Mouse (Mus musculus) brain, embryonic 18.5 days (tissue): Measurements from ENCODE around the gene Gimap3.

Source experiments
- DNase-seq: peaks from one replicate; pipeline ENCODE4 v3.0.0-alpha.2; 2012; ENCODE audit warnings: low read depth, low spot score

Gimap3 gene

DNA sequence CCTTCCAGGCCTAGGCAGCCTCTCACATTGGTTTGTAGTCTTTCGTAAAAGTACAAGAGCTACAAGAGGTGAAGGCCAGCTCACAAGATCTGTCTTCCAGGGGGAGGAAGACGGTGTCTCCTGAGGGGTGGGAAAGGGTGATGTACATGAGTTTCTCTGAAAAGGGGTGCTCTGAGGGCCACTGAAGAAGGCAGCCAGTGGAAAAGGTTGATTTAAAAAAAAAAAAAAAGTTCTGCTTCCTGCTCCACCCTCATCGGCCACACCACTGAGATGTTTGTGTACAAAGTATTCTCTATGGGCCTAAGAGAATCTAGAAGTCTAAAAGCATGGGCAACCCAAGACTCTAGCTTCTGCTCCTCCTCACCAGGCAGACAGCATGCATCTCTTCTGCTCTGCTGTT is at the start of gene Gimap3:
TSS of gene Gimap3 (minus strand) at position 156 of the 400 bp plus-strand sequence.
- DNase-seq, result no peak

DNA sequence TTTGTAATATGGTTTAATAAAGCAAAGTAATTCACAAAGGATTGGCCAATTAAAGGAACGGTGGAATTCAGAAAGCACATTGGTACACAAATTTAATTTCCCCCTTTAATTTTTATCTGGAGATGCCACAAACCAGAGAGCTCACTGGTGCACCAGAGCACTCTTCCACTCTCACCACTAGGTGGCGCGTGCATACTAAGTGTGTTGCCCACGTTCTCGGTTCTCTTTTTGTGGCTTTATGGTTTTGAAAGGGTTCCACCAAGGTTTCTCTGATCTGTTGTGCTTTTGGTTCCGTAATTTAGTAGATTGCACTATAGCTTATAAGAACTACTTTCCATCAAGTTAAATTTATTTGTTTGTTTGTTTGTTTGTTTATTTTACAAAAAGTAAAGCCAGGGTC is 47.2 kb upstream of the Gimap3 start:
- DNase-seq, result peak; percentile 20

DNA sequence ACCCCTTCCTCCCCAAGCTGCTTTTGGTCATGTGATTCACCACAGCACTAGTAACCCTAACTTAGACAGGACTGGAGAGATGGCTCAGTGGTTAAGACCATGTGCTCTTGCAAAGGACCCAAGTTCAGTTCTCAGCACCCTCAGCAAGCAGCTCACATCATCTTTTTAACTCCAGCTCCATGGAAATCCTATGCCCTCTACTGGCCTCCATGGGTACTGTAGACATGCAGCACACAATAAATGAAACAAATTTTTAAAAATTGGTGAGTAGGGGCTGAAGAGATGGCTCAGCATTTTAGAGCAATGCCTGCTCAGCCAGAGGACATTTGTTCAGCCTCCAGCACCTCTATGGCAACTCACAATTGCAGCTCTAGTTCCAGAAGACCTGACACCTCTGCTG is 44.4 kb upstream of the Gimap3 start:
- no peak for DNase-seq

DNA sequence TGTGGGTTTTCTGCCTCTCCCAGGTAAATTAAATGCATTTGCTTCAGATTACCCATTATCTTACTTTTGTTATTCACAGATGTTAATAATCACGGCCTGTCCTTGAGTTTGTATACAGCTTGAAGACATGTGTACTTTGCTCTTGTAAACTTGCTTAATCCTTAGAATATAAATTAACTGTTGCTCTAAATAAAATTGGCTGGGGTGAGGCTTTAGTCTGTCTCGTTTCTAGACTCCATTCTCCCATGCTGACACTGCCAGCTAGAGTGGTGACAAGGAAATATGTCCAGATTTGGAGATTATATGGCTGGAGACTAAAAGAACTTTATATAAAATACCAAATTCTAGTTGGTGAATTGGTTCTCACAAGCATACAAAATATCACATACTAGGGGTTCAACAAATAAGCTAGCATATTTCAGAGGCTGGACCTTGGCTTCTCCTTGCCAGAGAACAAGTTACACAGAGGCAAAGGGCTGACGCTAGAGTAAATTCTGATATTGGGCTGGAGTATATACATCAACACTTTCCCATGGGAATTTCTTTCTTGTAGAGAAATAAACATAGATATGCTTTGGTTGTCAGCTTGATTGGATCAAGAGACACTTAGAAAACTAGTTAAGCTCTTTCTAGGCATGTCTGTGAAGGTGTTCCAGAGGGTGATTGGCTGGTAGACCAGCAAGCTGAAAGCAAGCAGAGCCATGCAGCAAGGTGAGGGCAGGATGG is 39.0 kb upstream of the Gimap3 start:
- no peak for DNase-seq

DNA sequence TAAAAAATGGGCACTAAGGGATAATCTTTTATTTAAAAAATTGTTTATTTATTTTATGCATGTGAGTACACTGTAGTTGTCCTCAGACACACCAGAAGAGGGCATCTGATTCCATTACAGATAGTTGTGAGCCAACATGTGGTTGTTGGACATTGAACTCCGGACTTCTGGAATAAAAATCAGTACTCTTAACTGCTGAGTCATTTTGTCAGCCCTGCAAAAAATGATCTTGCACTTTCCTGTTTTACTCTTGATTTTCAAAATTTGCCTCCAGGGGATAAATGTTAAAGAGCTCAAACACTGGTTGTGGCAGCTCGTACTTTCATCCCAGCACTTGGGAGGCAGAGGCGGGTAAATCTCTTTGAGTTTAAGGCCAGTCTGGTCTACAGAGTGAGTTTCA is 36.1 kb upstream of the Gimap3 start:
- no peak for DNase-seq

DNA sequence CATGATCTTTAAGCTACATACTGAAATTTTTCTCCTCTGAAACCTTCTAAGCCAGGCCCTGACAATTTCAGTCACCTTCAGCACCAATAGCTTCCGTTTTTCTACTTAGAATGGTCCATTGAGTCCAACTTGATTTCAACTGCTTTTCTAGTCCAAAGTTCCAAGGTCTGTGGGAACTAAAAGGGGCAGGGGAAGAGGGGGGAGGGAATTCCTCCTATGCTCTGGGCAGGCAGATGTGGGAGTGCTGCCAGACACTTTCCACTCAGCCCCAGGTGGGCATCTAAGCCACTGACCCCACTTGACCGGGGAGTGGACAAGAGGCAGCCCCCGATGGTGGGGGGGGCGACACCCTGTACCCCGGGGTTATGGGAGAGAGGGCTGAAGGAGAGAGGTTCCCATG is 33.7 kb upstream of the Gimap3 start:
- no peak for DNase-seq

DNA sequence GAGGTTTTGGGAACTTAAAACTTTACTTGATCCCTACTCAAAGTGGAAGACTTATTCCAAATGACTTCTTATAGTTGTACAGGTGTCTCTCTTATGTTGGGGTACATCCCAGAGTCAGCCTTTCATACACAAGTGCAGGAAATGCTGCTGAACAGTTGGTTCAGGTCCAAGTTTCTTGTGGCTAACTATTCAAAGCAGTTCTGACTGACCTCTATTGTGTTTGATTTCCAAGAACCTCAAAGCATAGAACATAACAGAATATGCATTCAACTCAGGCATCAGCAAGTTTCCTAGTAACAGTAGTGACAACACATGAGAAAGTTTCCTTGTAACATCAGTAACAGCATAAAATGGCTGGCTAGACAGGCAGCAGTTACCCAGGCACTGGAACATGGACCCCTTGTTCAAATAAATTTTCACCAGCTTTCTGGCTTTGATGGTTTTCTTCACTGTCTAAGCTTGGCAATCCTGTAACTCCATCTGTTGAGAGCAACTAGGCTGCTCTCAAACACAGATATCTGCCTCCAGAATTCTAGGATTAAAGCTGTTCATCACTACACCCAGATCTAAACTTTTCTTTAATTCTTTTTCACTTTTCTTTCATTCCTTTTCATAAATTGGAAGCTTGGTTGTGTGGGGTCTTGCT is 32.9 kb upstream of the Gimap3 start:
- DNase-seq, result no peak

DNA sequence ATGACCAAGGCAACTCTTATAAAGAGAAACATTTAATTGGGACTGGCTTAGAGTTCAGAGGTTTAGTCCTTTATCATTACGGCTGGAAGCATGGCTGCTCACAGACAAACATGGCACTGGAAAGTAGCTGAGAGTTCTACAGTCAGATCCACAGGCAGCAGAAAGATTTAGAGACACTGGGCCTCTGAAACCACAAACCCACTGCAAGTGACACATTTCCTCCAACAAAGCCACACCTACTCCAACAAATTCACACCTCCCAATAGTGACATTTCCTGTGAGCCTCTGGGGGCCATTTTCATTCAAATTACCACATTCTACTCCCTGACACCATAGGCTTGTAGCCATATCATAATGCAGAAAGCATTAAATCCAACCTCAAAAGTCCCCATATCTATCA is 31.2 kb upstream of the Gimap3 start:
- DNase-seq, result no peak

DNA sequence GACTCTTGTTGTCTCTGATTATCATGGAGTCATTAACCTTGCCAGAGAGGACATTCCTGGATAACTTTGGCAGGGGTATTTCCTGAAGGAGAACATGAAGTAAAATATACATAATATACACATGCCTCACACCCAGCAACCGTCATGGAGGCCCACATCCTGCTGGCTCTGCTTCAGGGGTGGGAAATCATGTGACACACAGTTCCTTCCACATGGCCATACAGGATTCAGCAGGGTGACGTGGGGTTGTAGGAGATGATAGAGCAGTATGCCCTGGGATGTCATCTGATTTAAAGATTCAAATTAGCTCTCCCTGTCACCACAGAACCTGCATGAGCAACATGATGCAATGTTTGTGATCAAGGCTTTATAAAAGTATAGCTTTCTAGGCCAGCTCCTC is 17.2 kb upstream of the Gimap3 start:
- no peak for DNase-seq

DNA sequence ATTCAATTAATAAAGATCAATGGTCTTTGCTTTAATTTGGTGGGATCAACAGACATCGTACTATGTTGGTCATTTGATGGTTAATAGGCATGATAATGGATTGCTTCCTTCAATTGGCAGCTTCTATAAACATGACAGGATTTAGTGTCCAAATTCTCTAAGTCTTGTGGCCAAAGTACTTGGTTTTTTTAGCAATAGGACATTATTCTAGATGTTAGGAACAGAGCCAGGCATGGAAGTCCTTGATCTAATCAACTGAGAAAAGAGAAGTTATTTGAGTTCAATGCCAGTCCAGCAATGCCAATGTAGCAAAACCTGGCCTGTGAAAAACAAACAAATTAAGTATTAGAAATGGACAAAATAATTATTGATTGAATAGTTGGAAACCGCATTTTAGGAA is 14.9 kb upstream of the Gimap3 start:
- no peak for DNase-seq

DNA sequence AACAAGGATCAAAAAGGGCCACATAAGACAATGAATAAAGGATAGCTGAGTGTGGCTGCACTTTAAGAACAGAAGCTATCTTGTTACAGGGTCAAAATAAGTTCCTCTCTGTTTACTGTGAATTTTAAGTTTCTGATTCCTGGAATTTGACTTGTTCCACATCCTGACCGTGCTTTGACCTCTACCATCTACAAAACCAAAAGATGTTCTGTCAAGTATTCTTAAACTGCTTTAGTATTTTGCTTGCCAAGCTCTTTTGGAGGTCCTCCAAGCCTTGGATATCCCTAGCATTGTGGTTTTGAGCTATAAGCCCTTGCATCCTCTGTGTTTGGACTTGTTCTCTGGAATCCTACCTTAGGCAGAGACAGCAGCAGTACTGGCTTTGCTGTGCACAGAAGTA is 14.5 kb upstream of the Gimap3 start:
- no peak for DNase-seq

DNA sequence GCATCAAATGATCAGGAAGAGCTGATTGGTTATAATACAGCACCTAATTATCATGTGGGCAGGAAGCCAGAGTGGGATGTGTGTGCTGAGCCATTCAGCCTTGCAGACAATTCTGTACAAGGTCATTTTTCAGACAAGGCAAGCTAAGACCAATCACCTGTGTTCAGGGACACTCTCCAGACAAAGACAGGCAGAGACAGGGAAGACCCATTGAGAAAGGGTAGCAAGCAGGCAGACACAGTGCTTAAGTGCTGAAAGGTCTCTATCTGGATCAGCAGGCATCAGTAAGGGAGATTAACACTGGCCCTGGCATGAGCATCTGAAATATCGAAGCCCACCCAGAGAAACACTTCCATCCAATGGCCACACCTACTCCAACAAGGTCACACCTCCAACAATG is 13.8 kb upstream of the Gimap3 start:
- DNase-seq, result no peak

DNA sequence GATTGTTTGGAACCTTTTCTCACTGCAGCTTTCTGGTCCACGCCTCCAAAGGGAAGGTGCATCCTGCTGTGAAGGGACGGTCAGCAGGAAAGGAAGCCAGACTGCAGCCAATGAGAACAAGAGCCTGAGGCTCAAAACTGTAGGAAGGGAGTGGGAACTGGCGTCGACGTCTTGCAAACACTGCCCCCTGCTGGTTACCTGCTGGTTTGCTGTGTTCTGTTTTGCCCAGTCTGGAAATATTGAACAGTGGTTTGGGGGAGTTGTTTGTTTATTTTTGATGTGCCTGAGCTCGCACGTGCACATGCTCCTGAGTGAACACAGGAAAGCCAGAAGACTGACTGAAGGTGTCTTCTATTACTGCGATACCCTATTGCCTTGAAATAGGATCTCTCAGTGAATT is 1.4 kb upstream of the Gimap3 start:
- peak; percentile 16 for DNase-seq

DNA sequence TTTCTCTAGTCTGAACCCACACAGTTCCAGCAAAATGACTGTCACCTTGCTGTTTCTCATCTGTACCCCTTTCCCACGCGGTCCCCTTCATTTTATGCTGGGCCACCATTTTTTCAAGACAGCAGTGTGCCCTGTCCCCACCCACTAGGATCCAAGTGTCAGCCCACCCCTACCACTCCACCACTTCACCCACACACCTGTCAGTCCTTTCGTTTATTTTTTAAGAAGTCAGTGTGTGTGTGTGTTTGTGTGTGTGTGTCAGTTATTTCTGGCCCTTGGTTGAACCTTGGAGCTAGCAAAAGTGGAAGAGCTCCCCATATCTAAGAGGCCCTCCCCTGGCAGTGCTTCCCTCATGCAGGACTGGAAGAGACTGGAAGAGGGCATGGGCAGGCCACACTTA is 1.7 kb downstream of the Gimap3 start:
- no peak for DNase-seq

DNA sequence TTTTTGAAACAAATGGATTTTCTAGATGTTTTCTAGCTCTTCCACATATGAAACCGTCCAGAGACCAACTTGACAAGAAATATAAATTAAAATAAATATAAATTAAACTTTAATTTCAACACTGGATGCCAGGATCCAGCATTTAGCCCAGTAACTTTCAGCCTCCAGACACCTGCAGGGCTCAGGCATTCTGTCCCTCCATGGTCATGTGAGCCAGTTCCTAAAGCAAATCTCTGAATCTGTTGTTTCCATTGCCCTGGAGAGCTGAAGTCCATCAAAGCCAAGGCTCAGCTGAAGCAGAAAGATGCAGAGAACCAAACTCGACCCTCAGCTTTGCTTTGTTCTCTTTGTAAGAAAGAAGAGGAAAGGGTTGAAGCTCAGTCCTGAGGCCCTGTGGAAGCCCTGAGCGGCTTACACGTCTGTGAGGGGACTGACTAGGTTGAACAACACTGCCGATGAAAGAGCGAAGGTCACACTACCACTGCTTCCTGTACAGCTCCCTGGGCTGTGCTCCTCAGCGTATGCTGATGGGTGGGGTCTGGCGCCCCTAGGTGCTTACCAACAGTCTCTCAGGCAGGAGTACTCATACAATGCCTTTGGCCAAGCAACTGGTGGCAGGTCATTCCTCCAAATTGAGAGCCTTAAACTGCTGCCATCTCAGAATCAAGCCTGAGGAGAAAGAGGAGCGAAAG is 2.3 kb downstream of the Gimap3 start:
- no peak for DNase-seq

DNA sequence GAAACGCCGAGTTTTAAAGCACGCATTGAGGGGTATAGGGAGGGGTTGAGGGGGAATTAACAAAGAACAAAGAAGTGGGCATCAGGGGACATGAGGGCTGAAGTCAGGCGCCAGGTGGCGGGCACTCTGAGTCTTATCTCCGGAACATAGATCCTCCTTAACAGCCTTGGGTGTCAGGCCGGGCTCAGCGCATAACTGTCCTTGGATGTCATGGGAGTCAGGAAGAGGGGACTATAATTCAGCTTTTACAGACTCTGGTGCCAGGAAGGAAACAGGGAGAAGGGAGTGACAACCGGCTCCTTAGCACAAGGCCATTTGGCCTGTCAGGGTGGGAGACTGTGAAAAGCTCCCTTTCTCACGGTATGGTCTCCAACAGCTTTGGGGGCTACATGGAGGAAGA is 6.2 kb downstream of the Gimap3 start:
- no peak for DNase-seq

DNA sequence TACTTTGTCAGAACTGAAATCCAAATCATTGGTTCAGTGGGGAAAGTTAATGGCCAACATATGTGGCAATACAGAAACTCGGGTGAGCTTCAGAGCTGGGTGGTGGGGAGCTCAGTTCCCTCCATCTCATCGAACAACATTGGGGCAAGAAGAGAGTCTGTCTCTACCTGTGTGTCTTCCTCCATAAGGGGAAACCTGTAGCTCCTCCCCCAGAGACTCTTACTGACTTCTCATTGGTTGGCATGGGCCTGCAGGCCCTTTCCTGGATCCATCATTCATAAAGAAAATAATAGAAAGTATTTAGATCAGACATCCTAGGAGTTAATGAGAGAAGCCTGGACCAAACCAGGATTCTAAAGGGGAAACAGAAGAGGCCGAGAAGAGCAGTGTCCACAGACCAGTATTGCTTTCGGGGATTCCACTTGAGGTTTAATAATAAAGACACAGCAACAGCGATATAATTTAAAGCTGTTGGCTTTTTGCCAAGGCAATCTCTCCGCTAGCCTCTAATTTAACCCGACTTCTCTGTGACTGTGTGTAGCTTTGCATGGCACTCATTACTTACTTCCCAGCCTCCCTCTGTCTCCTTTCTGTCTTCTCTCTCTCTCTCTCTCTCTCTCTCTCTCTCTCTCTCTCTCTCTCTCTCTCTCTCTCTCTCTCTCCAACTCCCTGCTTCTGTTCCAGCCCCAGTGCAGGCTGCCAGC is 6.9 kb downstream of the Gimap3 start:
- DNase-seq, result no peak

DNA sequence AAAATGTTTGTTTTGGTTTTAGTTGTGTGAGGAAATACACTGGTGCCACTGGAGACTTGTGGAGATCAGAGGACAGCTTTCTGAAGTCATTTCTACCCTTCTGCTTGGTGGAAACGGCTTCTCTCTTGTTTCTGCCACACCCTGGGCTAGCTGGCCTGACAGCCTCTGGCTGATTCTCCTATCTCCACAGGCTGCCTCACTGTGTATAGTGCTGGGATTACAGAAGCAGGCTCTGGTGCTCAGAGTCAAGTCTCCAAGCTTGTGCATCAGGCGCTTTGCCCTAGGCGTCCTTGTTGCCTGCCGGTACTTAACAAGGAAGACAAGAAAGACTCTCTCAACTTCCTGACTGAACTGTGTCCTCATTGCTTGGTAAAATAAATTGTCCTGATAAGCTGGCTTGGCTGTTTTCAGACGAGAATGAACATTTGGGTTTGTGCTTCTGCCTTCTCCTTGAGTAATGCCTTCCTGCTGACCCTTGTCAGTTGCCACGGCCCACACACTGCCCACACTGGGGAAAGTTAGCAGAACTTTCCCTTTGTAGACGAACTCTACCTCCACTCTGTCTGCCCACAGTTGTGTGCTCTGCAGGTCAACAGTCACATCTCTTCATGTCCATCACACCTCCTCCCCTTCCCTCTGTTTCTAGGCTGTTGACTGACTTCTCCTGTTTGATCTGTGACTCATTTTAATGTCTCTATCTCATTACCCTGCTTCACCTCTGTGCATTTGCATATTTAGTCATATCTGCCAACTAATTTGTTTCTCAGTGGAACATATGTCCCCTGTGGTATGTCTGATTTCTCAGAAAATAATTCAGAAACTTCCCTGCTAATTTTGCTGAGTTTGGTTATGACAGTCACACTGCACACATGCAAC is 23.3 kb downstream of the Gimap3 start:
- DNase-seq, result no peak

DNA sequence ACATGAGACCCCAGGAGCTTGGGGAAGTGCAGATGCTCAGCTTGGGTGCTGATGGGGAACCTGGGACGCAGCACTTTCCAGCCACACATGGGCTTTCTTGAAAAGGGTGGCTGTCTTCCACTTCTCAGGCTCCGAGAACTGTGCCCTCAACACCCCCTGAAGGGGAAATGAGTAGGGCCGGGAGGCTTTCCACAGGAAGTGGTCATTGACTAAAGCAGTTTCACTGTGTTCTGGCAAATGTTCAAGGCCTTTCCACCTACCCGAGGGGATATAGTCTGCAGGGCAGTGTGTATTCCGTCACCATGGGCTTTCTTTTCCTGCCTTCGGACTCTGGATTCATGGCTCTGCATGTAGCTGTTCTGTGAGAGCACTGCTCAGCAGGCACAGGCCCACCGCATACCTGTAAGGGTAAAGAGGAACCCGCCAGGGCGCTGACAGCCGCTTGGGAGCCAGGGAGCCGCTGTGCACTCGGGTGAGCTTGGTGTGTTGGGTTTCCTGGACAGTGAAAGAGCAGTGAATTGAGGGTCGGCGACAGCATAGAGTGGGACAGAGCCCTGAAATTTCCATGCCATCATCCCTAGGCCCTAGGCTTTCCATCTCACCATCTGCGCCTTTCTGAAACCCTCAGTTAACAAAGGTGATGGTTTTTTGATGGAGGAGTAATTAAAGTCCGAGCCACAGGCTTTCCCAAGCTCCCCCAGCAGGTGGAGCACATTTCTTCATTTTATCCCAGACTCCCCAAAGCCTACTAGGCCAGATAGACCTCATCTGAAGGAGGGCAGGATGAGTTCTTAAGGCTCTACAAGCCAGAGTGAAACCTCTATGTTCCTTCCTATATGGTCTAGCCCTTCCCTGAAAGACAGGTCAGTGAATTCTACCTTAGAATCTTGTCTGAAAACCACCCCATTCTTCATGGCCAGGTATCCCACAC is 24.4 kb downstream of the Gimap3 start, which contains the start of gene Gimap5:
TSS of gene Gimap5 (plus strand) at position 239 of the 931 bp plus-strand sequence.
- DNase-seq, result no peak

DNA sequence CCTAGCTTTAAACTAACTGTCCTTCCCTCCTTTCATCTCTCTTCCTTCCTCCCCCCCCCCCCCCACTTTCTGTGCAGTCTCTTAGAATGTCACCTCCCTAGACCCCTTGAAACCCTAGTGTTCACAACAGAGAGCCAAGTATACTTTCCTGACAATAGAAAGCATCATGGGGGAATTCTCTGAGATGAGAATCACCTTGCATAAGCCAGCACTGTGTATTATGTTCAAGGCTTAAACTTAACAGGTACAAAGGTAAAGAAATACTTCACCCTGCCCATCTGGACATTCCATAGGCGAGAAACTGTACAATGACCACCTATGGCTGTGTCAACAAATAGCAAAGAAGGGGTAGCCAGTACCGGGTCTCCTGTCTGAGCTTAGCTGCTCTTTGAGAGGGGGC is 25.2 kb downstream of the Gimap3 start:
- DNase-seq, result no peak
